Mouse (Mus musculus) G1E (cell line): ENCODE data around the gene Skap1. TPM values are rescaled to one million over a fixed set of nuclear protein-coding genes. Genes with fewer than 3 reads are reported as not detected.

Source experiments
- ATAC-seq: 2 replicates; pipeline ENCODE4 v1.8.0; 2016; ENCODE audit warnings: mild to moderate bottlenecking; ENCODE audit not compliant: insufficient number of reproducible peaks, poor library complexity, low FRiP score, severe bottlenecking; ENCODE audit errors: extremely low read depth
- DNase-seq: peaks from one replicate; pipeline ENCODE4 v3.0.0; 2012; ENCODE audit warnings: low spot score
- H3K27me3 ChIP-seq: 2 replicates; pipeline ENCODE4 v1.6.1; 2012; ENCODE audit warnings: mild to moderate bottlenecking, low read length, inconsistent platforms; ENCODE audit not compliant: insufficient read depth
- H3K36me3 ChIP-seq: replicated peaks from 2 replicates; pipeline ENCODE3; 2012; ENCODE audit warnings: mild to moderate bottlenecking, inconsistent platforms
- H3K4me1 ChIP-seq: 2 replicates; pipeline ENCODE4 v1.6.1; 2012; ENCODE audit warnings: low read depth, low read length, inconsistent platforms, mixed read lengths; ENCODE audit not compliant: insufficient read depth
- H3K4me3 ChIP-seq: 2 replicates; pipeline ENCODE4 v1.5.1; 2012; ENCODE audit warnings: low read depth, mild to moderate bottlenecking, inconsistent platforms, low read length, moderate library complexity, mixed read lengths
- H3K9me3 ChIP-seq: replicated peaks from 2 replicates; pipeline ENCODE4 v1.6.1; 2012; ENCODE audit warnings: inconsistent platforms
- CTCF ChIP-seq: IDR thresholded peaks from 2 replicates; pipeline ENCODE4 v1.5.1; 2012; ENCODE audit warnings: low read depth, low read length, inconsistent platforms, mixed read lengths
- GATA1 ChIP-seq: IDR thresholded peaks from 2 replicates; pipeline ENCODE4 v1.6.1; 2012; ENCODE audit warnings: borderline replicate concordance, low read length, inconsistent platforms, mixed read lengths
- GATA2 ChIP-seq: IDR thresholded peaks from 2 replicates; pipeline ENCODE4 v1.6.1; 2012; ENCODE audit warnings: low read depth, low read length, inconsistent platforms, borderline replicate concordance
- POLR2AphosphoS5 ChIP-seq: IDR thresholded peaks from 2 replicates; pipeline ENCODE4 v1.6.1; 2012; ENCODE audit warnings: low read depth, low read length, inconsistent platforms; ENCODE audit not compliant: insufficient replicate concordance
- TAL1 ChIP-seq: conservative IDR thresholded peaks from 2 replicates; pipeline ENCODE4 v1.6.1; 2012; ENCODE audit warnings: low read depth, low read length, inconsistent platforms, mixed read lengths
- polyA plus RNA-seq: library from polyadenylated mRNA; stranded (reverse); fragments of >175 nt; gene quantifications from 2 replicates; pipeline ENCODE4 v1.2.3, GENCODE M21; 2012
- total RNA-seq, 2 experiments: library from RNA; stranded (forward) in 1 of 2; stranded (reverse) in 1 of 2; fragments of 200-1000 nt in 1 of 2; fragments of >200 nt in 1 of 2; fragmentation: Nextera tagmentation in 1 of 2; gene quantifications; 2 replicates each; pipeline ENCODE4 v1.2.3; 2014 to 2017

The Skap1 gene
- total and polyA plus RNA-seq, 3 experiments, result 0.55 TPM; not detected in 2

DNA sequence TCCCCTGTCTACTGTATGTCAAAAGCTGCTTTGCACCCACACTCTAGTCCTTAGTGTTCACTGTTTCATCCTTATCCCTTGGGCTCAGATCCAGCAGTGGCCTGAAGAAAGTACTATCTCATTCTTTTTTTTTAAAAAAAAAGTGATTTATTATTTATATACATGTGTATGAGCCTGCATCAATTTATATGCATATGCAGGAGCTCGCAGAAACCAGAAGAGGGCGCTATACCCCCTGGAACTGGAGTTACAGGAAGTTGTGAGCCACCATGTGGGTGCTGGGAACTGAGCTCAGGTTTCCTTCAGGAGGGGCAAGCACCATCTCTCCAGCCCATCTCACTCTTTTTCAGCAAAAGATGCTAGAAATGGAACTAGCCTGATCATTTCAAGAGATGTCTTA, 70.1 kb downstream of the Skap1 start:
- Histone ChIP-seq H3K4me3 (no peak overlapping the region), H3K4me1 (no peaks in the 10 kb centered on the region), H3K36me3 (no peaks in the 10 kb centered on the region), H3K27me3 (0 out of 2 replicates have a peak, but pooled peaks cover 2% of the 10 kb centered on the region), H3K9me3 (no peaks in the 10 kb centered on the region)
- TF ChIP-seq GATA2, result no peak
- no peak for TF ChIP-seq TAL1
- no peak for TF ChIP-seq CTCF
- TF ChIP-seq POLR2AphosphoS5, result no peak
- TF ChIP-seq GATA1, result no peak
- ATAC-seq, result no peak
- no peak for DNase-seq

DNA sequence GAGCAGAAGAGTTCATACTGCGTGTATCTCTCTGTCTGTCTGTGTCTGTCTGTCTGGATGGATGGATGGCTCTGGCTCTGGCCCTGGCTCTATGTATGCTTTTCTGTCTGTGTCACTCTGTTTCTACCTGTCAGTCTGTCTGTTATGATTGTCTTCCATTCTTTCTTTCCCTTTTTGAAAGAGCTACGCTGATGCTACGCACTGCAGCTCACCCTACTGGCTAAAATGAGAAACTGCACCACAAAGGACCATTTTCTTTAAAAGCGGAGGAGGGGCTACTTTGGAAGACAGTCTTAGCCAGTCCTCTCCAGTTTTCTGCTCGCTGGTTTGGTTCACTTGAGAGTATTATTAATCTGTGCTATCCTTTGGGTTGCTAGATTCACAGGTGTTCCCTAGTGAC, 71.8 kb downstream of the Skap1 start:
- no peak overlapping the region for H3K4me3 ChIP-seq
- no peaks in the 10 kb centered on the region for H3K4me1 ChIP-seq
- DNase-seq (no peak), ATAC-seq (no peak)
- H3K36me3 ChIP-seq, result no peaks in the 10 kb centered on the region
- H3K27me3 ChIP-seq, result 0 out of 2 replicates have a peak, but pooled peaks cover 2% of the 10 kb centered on the region
- TF ChIP-seq GATA2 (no peak), CTCF (peak; percentile 61; the same call in 1 of the 2 replicates)
- H3K9me3 ChIP-seq, result no peaks in the 10 kb centered on the region

DNA sequence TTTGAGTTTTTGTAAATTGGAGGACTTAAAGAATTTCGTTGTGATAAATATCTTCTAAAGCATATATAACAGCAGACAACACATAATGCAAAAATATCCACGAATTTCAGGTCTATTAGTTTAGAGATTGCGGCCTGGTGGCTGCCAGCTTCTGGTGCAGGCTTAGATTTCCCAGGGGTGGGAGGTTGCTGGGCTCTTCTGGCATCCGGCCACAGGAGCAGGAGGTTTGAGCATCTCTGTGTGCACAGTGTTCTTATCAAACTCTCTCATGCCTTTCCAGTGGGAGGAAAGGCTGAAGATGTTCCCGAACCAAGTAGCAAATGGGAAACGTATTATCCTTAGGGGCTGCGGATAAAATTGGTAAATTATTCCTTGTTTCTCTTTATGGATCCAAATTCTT, 77.6 kb downstream of the Skap1 start:
- no peak for TF ChIP-seq TAL1
- TF ChIP-seq POLR2AphosphoS5, result no peak
- no peak for TF ChIP-seq GATA2
- TF ChIP-seq CTCF, result no peak
- TF ChIP-seq GATA1, result no peak
- Histone ChIP-seq H3K27me3 (peaks cover 2% of the 10 kb centered on the region; the same call in 1 of the 2 replicates), H3K4me3 (no peak overlapping the region), H3K9me3 (no peaks in the 10 kb centered on the region), H3K4me1 (no peaks in the 10 kb centered on the region), H3K36me3 (no peaks in the 10 kb centered on the region)
- no peak for DNase-seq
- ATAC-seq, result no peak

DNA sequence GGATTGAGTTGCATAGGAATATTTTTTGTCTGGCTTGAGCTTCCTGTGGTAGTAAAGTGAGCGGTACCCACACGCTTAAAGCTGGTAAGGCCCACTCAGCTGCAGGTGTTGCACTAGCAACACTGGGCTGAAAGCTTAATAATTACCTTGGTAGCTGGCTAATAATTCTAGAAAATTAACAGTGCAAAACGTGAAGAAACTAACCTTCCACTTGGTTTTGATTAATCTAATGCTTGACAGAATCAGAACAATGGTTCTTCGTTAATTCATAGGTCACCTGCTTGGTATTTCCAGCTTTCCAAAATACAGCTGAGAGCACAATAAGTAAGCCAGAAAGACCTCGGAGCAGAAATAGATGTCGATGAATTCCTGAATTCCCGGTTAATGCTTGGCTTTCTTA, 78.2 kb downstream of the Skap1 start:
- H3K4me3 ChIP-seq, result no peak overlapping the region
- DNase-seq, result no peak
- ATAC-seq, result no peak
- no peaks in the 10 kb centered on the region for H3K36me3 ChIP-seq
- H3K27me3 ChIP-seq, result peaks cover 2% of the 10 kb centered on the region; the same call in 1 of the 2 replicates
- no peaks in the 10 kb centered on the region for H3K4me1 ChIP-seq
- no peaks in the 10 kb centered on the region for H3K9me3 ChIP-seq
- TF ChIP-seq CTCF (no peak), POLR2AphosphoS5 (no peak), GATA1 (no peak), GATA2 (no peak), TAL1 (no peak)

DNA sequence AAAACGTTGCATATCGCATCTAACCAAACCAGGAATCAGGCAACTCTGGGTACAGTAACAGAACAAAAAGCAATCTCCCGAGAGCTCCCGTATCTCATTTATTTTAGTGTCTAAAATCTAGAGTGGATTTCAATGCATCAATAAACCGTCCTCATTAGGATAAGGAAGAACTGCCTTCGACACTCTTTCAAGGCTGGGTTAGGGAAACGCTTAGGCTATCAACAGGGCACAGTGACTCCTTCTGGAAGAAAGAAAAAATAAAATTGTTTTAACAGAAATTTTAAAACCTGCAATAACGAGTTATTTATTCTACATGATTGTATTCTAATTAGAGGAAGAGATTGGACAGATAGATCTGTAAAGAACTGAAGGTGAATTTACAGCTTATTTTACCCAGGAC, 82.0 kb downstream of the Skap1 start:
- TF ChIP-seq POLR2AphosphoS5, result no peak
- TF ChIP-seq CTCF, result no peak
- no peak for TF ChIP-seq GATA1
- TF ChIP-seq TAL1, result no peak
- TF ChIP-seq GATA2, result no peak
- ATAC-seq, result no peak
- H3K27me3 ChIP-seq, result no peaks in the 10 kb centered on the region; the same call in 1 of the 2 replicates
- no peaks in the 10 kb centered on the region for H3K9me3 ChIP-seq
- no peaks in the 10 kb centered on the region for H3K36me3 ChIP-seq
- no peak for DNase-seq
- H3K4me1 ChIP-seq, result no peaks in the 10 kb centered on the region
- no peak overlapping the region for H3K4me3 ChIP-seq

DNA sequence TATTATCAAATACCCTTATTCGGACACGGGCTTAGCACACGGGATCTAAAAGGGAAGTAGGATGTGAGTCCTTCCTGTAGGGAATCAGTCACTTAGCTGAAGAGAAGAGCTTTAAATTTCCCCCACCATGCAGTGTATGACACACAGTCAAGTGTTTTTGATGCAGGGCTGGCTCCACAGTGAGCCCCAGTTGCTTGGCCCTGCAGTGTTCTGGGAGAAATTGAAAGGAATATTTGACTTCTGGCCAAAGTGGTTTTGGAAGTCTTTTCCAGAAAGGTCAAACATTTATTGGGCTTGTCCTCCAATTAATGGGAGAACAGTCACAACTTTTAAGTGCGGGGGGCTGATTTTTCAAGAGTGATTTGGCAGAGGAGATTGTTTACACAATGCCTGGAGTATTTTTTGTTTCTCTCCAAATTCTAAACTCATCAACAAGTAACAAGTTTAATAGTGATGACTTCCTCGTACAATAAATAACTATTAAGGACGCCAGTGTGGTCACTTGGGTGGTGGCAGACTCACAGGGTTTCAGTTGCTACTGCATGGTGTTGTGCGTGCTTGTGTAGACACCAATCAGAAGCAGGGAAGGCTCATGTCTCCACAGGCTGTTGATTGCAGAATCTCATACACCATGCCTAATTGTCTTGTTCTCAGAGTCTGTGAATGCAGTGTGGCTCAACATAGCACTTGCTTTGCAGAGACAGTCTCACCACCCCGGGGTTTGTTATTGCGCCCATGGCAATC, 86.7 kb downstream of the Skap1 start:
- DNase-seq (no peak), ATAC-seq (no peak)
- Histone ChIP-seq H3K4me1 (no peaks in the 10 kb centered on the region), H3K9me3 (no peaks in the 10 kb centered on the region), H3K36me3 (no peaks in the 10 kb centered on the region), H3K27me3 (no peaks in the 10 kb centered on the region), H3K4me3 (no peak overlapping the region)
- TF ChIP-seq GATA1, result no peak
- no peak for TF ChIP-seq CTCF
- no peak for TF ChIP-seq POLR2AphosphoS5
- TF ChIP-seq GATA2, result no peak
- TF ChIP-seq TAL1, result no peak
